Mouse (Mus musculus) small intestine, adult 2 months (tissue): ENCODE measurements around the gene Mical3.

Source experiments
- CTCF ChIP-seq: fragments of 200-500 bp; IDR thresholded peaks from 2 replicates; pipeline ENCODE4 v1.5.1; 2012; ENCODE audit warnings: low read depth, mild to moderate bottlenecking, control low read depth, inconsistent platforms, low read length, moderate library complexity, mixed read lengths; ENCODE audit not compliant: insufficient replicate concordance, insufficient read length; ENCODE audit errors: extremely low read depth
- POLR2A ChIP-seq: fragments of 200-500 bp; IDR thresholded peaks from 2 replicates; pipeline ENCODE4 v1.6.1; 2012; ENCODE audit warnings: low read depth, mild to moderate bottlenecking, control low read depth, inconsistent platforms, low read length, moderate library complexity

DNA sequence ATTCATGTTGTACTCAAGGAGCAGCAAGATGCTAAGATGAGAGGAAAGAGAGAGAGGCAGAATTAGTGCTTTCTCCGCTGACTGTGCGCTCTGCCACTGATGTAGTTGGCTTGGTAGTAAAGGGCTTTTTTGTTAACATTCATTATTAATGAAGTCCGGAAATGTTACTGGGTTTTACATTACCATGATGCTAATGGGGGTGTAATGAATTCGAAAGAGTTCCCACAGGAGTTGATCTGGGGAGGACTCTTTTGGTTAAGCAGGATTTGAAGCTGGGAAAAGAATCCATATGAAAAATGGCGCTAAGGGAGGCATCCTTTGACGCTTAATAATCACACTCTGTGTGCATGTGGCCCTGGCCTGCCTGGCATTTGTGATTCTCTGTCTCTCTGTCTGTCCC, 246.4 kb downstream of the Mical3 start:
- no peak for TF ChIP-seq POLR2A
- no peak for TF ChIP-seq CTCF
